Mouse (Mus musculus): ENCODE results near the gene Acvr1b. TPM values are rescaled to one million over a fixed set of nuclear protein-coding genes. Genes with fewer than 3 reads are reported as not detected.
A peak's percentile ranks its signal among the peaks of the same experiment; 100 is the strongest.

The Acvr1b gene
- polyA plus RNA-seq, 1 experiment from 2014 or later = 14.3 TPM

- no peak overlapping the region for H3K4me2 ChIP-seq
- 70% methylated on average over 6 of the region's 6 CpGs for WGBS
- no peak overlapping the region for H3K9ac ChIP-seq
- H3K36me3 ChIP-seq (ENCODE audit: poor library complexity, severe bottlenecking) = no peaks in the 10 kb centered on the region
- H3K4me3 ChIP-seq = no peak overlapping the region
- peaks cover 19% of the 10 kb centered on the region for H3K4me1 ChIP-seq
- H3K27me3 ChIP-seq = 0 out of 2 replicates have a peak, but pooled peaks cover 2% of the 10 kb centered on the region
- ATAC-seq = no peak
- H3K27ac ChIP-seq = no peak overlapping the region
- no peaks in the 10 kb centered on the region for H3K9me3 ChIP-seq (replicated peaks)
These were observed 26.0 kb upstream of the Acvr1b start for GRCm38 (mm10) chr15:101147910-101148273.

- H3K4me2 ChIP-seq = no peak overlapping the region
- H3K27ac ChIP-seq = no peak overlapping the region
- ATAC-seq = no peak
- no peaks in the 10 kb centered on the region for H3K9me3 ChIP-seq (replicated peaks)
- H3K4me1 ChIP-seq = peaks cover 12% of the 10 kb centered on the region
- H3K27me3 ChIP-seq = 0 out of 2 replicates have a peak, but pooled peaks cover 2% of the 10 kb centered on the region
- 53% methylated on average over 6 of the region's 6 CpGs for WGBS
- H3K9ac ChIP-seq = no peak overlapping the region
- H3K36me3 ChIP-seq (ENCODE audit: poor library complexity, severe bottlenecking) = no peaks in the 10 kb centered on the region
- H3K4me3 ChIP-seq = no peak overlapping the region
These were observed 25.3 kb upstream of the Acvr1b start for GRCm38 (mm10) chr15:101148604-101149003.

GRCm38 (mm10) chr15:101151409-101152261 is 22.2 kb upstream of the Acvr1b start:
- Histone ChIP-seq H3K4me2 (no peak overlapping the region), H3K9ac (no peak overlapping the region), H3K36me3 (ENCODE audit: poor library complexity, severe bottlenecking) (no peaks in the 10 kb centered on the region), H3K9me3 (replicated peaks) (0 out of 2 replicates have a peak, but pooled peaks cover 4% of the 10 kb centered on the region), H3K4me3 (no peak overlapping the region), H3K27ac (no peak overlapping the region), H3K27me3 (no peaks in the 10 kb centered on the region), H3K4me1 (no peaks in the 10 kb centered on the region; the same call in 1 of the 2 replicates)
- no peak for ATAC-seq
- 73% methylated on average over 9 of the region's 9 CpGs for WGBS

- H3K27ac ChIP-seq = no peak overlapping the region
- no peak overlapping the region for H3K4me2 ChIP-seq
- no peaks in the 10 kb centered on the region for H3K27me3 ChIP-seq
- H3K9ac ChIP-seq = no peak overlapping the region
- H3K9me3 ChIP-seq (replicated peaks) = peaks cover 9% of the 10 kb centered on the region; the same call in 1 of the 2 replicates
- 85% methylated on average over 7 of the region's 7 CpGs for WGBS
- no peak for ATAC-seq
- no peaks in the 10 kb centered on the region for H3K36me3 ChIP-seq (ENCODE audit: poor library complexity, severe bottlenecking)
- H3K4me1 ChIP-seq = peaks cover 4% of the 10 kb centered on the region
- no peak overlapping the region for H3K4me3 ChIP-seq
These were observed 18.9 kb upstream of the Acvr1b start for GRCm38 (mm10) chr15:101154700-101155616.

- no peaks in the 10 kb centered on the region for H3K36me3 ChIP-seq (ENCODE audit: poor library complexity, severe bottlenecking)
- WGBS = 24% methylated on average over 1 of the region's 1 CpGs
- H3K4me1 ChIP-seq = peaks cover 50% of the 10 kb centered on the region
- no peak overlapping the region for H3K9ac ChIP-seq
- H3K27ac ChIP-seq = peak overlapping the region; percentile 88
- H3K4me2 ChIP-seq = peak overlapping the region; percentile 41
- ATAC-seq = no peak
- no peaks in the 10 kb centered on the region for H3K27me3 ChIP-seq
- no peak overlapping the region for H3K4me3 ChIP-seq
- peaks cover 9% of the 10 kb centered on the region; the same call in 1 of the 2 replicates for H3K9me3 ChIP-seq (replicated peaks)
These were observed 13.7 kb upstream of the Acvr1b start for GRCm38 (mm10) chr15:101160128-101160527.

- Histone ChIP-seq H3K9me3 (replicated peaks) (peaks cover 9% of the 10 kb centered on the region; the same call in 1 of the 2 replicates), H3K9ac (no peak overlapping the region), H3K4me2 (peak overlapping the region; percentile 41), H3K4me3 (no peak overlapping the region), H3K4me1 (peaks cover 51% of the 10 kb centered on the region), H3K27me3 (no peaks in the 10 kb centered on the region), H3K36me3 (ENCODE audit: poor library complexity, severe bottlenecking) (no peaks in the 10 kb centered on the region), H3K27ac (peak overlapping the region; percentile 88)
- WGBS = 9% methylated on average over 7 of the region's 7 CpGs
- peak; percentile 74 for ATAC-seq
These were observed 13.3 kb upstream of the Acvr1b start for GRCm38 (mm10) chr15:101160591-101160990.

GRCm38 (mm10) chr15:101161534-101161933 is 12.3 kb upstream of the Acvr1b start:
- no peak for ATAC-seq
- no peak overlapping the region for H3K4me3 ChIP-seq
- no peak overlapping the region for H3K4me2 ChIP-seq
- H3K9ac ChIP-seq = no peak overlapping the region
- H3K27ac ChIP-seq = peak overlapping the region; percentile 88
- no peaks in the 10 kb centered on the region for H3K36me3 ChIP-seq (ENCODE audit: poor library complexity, severe bottlenecking)
- 79% methylated on average over 7 of the region's 7 CpGs for WGBS
- no peaks in the 10 kb centered on the region for H3K27me3 ChIP-seq
- H3K4me1 ChIP-seq = peaks cover 53% of the 10 kb centered on the region
- H3K9me3 ChIP-seq (replicated peaks) = peaks cover 6% of the 10 kb centered on the region; the same call in 1 of the 2 replicates

- H3K4me3 ChIP-seq = no peak overlapping the region
- H3K36me3 ChIP-seq (ENCODE audit: poor library complexity, severe bottlenecking) = no peaks in the 10 kb centered on the region
- peak; percentile 73 for ATAC-seq
- H3K27ac ChIP-seq = peak overlapping the region; percentile 73
- H3K9ac ChIP-seq = 0 out of 2 replicates have a peak overlapping the region, but pooled peaks have one; percentile 37
- H3K4me1 ChIP-seq = peaks cover 53% of the 10 kb centered on the region
- H3K9me3 ChIP-seq (replicated peaks) = no peaks in the 10 kb centered on the region
- peak overlapping the region; percentile 22 for H3K4me2 ChIP-seq
- H3K27me3 ChIP-seq = no peaks in the 10 kb centered on the region
- WGBS = 20% methylated on average over 15 of the region's 15 CpGs
These were observed 10.8 kb upstream of the Acvr1b start for GRCm38 (mm10) chr15:101163056-101163458.

GRCm38 (mm10) chr15:101163854-101164253 is 10.0 kb upstream of the Acvr1b start:
- peaks cover 53% of the 10 kb centered on the region for H3K4me1 ChIP-seq
- no peaks in the 10 kb centered on the region for H3K9me3 ChIP-seq (replicated peaks)
- H3K9ac ChIP-seq = peak overlapping the region; percentile 37; the same call in 1 of the 2 replicates
- H3K36me3 ChIP-seq (ENCODE audit: poor library complexity, severe bottlenecking) = no peaks in the 10 kb centered on the region
- ATAC-seq = no peak
- H3K4me2 ChIP-seq = peak overlapping the region; percentile 22; the same call in 1 of the 2 replicates
- WGBS = 42% methylated on average over 5 of the region's 5 CpGs
- H3K27ac ChIP-seq = peak overlapping the region; percentile 73
- H3K27me3 ChIP-seq = no peaks in the 10 kb centered on the region
- no peak overlapping the region for H3K4me3 ChIP-seq

- no peaks in the 10 kb centered on the region for H3K36me3 ChIP-seq (ENCODE audit: poor library complexity, severe bottlenecking)
- H3K4me3 ChIP-seq = no peak overlapping the region
- H3K27ac ChIP-seq = peak overlapping the region; percentile 73
- H3K9ac ChIP-seq = 0 out of 2 replicates have a peak overlapping the region, but pooled peaks have one; percentile 37
- ATAC-seq = no peak
- peaks cover 53% of the 10 kb centered on the region for H3K4me1 ChIP-seq
- no peaks in the 10 kb centered on the region for H3K9me3 ChIP-seq (replicated peaks)
- no peaks in the 10 kb centered on the region for H3K27me3 ChIP-seq
- 50% methylated on average over 5 of the region's 5 CpGs for WGBS
- H3K4me2 ChIP-seq = no peak overlapping the region
These were observed 9.6 kb upstream of the Acvr1b start for GRCm38 (mm10) chr15:101164291-101164690.

GRCm38 (mm10) chr15:101165658-101166437 is 8.0 kb upstream of the Acvr1b start:
- WGBS = 76% methylated on average over 16 of the region's 16 CpGs
- ATAC-seq = no peak
- no peak overlapping the region for H3K9ac ChIP-seq

More at GRCm38 (mm10) chr15:101165658-101166437, 8.0 kb upstream of the Acvr1b start:
- Histone ChIP-seq H3K4me1 (peaks cover 41% of the 10 kb centered on the region), H3K27ac (no peak overlapping the region), H3K4me2 (no peak overlapping the region), H3K36me3 (ENCODE audit: poor library complexity, severe bottlenecking) (no peaks in the 10 kb centered on the region), H3K4me3 (no peak overlapping the region), H3K9me3 (replicated peaks) (no peaks in the 10 kb centered on the region), H3K27me3 (no peaks in the 10 kb centered on the region)
